Mouse (Mus musculus) hindbrain, embryonic 14.5 days (tissue): ENCODE measurements at regions not wholly inside any gene's neighbourhood (a gene's known extent, or its start where the extent isn't known, plus 50 kb on each side); places are given as distances from the start of the nearest gene placed in this dataset.
A peak's percentile ranks its signal among the peaks of the same experiment; 100 is the strongest.

Experiments used
- ATAC-seq: fragments of 200-750 bp; cut with Nextera tagmentation; 2 replicates; pipeline ENCODE4 v1.8.0; 2017; ENCODE audit warnings: moderate number of reproducible peaks, mild to moderate bottlenecking, moderate TSS enrichment, moderate library complexity; ENCODE audit not compliant: low FRiP score
- DNase-seq: peaks from one replicate; pipeline ENCODE4 v3.0.0-alpha.2; 2015; ENCODE audit warnings: low spot score
- H3K27ac ChIP-seq: fragments of 300-500 bp; sonication (generic); 2 replicates; pipeline ENCODE4 v1.5.1; 2014; ENCODE audit warnings: mild to moderate bottlenecking, moderate library complexity
- H3K27me3 ChIP-seq: fragments of 300-500 bp; sonication (generic); 2 replicates; pipeline ENCODE4 v1.6.1; 2014; ENCODE audit warnings: mild to moderate bottlenecking, low read length, mixed read lengths; ENCODE audit not compliant: control insufficient read depth, insufficient read depth
- H3K36me3 ChIP-seq: fragments of 300-500 bp; sonication (generic); replicated peaks from 2 replicates; pipeline ENCODE4 v1.6.1; 2014; ENCODE audit not compliant: control insufficient read depth, insufficient read depth
- H3K4me1 ChIP-seq: fragments of 300-500 bp; sonication (generic); replicated peaks from 2 replicates; pipeline ENCODE4 v1.6.1; 2014; ENCODE audit warnings: antibody characterized with exemption, low read length, mixed read lengths; ENCODE audit not compliant: control insufficient read depth, insufficient read depth
- H3K4me2 ChIP-seq: fragments of 300-500 bp; sonication (generic); replicated peaks from 2 replicates; pipeline ENCODE4 v1.6.1; 2014; ENCODE audit warnings: mild to moderate bottlenecking, moderate library complexity
- H3K4me3 ChIP-seq: fragments of 300-500 bp; sonication (generic); replicated peaks from 2 replicates; pipeline ENCODE4 v1.5.1; 2014; ENCODE audit warnings: mild to moderate bottlenecking, low read length
- H3K9ac ChIP-seq: fragments of 300-500 bp; sonication (generic); 2 replicates; pipeline ENCODE4 v1.6.1; 2014
- H3K9me3 ChIP-seq: fragments of 300-500 bp; sonication (generic); 2 replicates; pipeline ENCODE4 v1.6.1; 2016; ENCODE audit warnings: low read length; ENCODE audit not compliant: control insufficient read depth
- WGBS: fragments of 180-500 bp; shearing (Covaris S2); extraction: QIAGEN DNeasy Blood & Tissue Kit; methylation state at CpG from one replicate; pipeline ENCODE4 v1.1.7; 2014; 5-methylcytosine and 5-hydroxymethylcytosine counted together

- peaks cover 11% of the 10 kb centered on the region; the same call in 1 of the 2 replicates for H3K4me1 ChIP-seq
- no peak overlapping the region for H3K4me3 ChIP-seq
- no peaks in the 10 kb centered on the region for H3K36me3 ChIP-seq
- peak overlapping the region; percentile 64 for H3K27ac ChIP-seq
- ATAC-seq, result peak; percentile 66; the same call in 1 of the 2 replicates
- no peaks in the 10 kb centered on the region for H3K9me3 ChIP-seq
- 51% methylated on average over 14 of the region's 14 CpGs for WGBS
- DNase-seq, result peak; percentile 42
- no peaks in the 10 kb centered on the region for H3K27me3 ChIP-seq
- no peak overlapping the region for H3K9ac ChIP-seq
- peak overlapping the region; percentile 27; the same call in 1 of the 2 replicates for H3K4me2 ChIP-seq
These were observed 139.1 kb upstream of the Tyw5 start for GRCm38 (mm10) chr1:57545792-57546685.

GRCm38 (mm10) chr1:57561517-57561916 lies 154.6 kb upstream of the Tyw5 start:
- Histone ChIP-seq H3K9ac (no peak overlapping the region), H3K27me3 (no peaks in the 10 kb centered on the region), H3K9me3 (no peaks in the 10 kb centered on the region), H3K36me3 (no peaks in the 10 kb centered on the region), H3K4me2 (no peak overlapping the region), H3K4me3 (no peak overlapping the region), H3K27ac (no peak overlapping the region), H3K4me1 (no peaks in the 10 kb centered on the region)
- ATAC-seq (no peak), DNase-seq (no peak)
- WGBS, result 89% methylated on average over 2 of the region's 2 CpGs

- DNase-seq, result no peak
- Histone ChIP-seq H3K27me3 (no peaks in the 10 kb centered on the region), H3K4me2 (no peak overlapping the region), H3K4me3 (no peak overlapping the region), H3K9me3 (peaks cover 7% of the 10 kb centered on the region), H3K4me1 (no peaks in the 10 kb centered on the region), H3K27ac (no peak overlapping the region), H3K9ac (no peak overlapping the region), H3K36me3 (no peaks in the 10 kb centered on the region)
- 49% methylated on average over 5 of the region's 5 CpGs for WGBS
- no peak for ATAC-seq
These were observed 157.8 kb upstream of the Tyw5 start for GRCm38 (mm10) chr1:57564676-57565075.

GRCm38 (mm10) chr1:57572097-57572496 lies 165.2 kb upstream of the Tyw5 start:
- no peak for DNase-seq
- Histone ChIP-seq H3K9me3 (peaks cover 7% of the 10 kb centered on the region), H3K27ac (no peak overlapping the region), H3K4me3 (no peak overlapping the region), H3K27me3 (no peaks in the 10 kb centered on the region), H3K4me1 (no peaks in the 10 kb centered on the region), H3K36me3 (no peaks in the 10 kb centered on the region), H3K4me2 (no peak overlapping the region), H3K9ac (no peak overlapping the region)
- WGBS, result 73% methylated on average over 5 of the region's 5 CpGs
- ATAC-seq, result no peak

GRCm38 (mm10) chr1:57573829-57574228 lies 166.9 kb upstream of the Tyw5 start:
- no peaks in the 10 kb centered on the region for H3K27me3 ChIP-seq
- no peak overlapping the region for H3K4me3 ChIP-seq
- DNase-seq (no peak), ATAC-seq (no peak)
- H3K4me1 ChIP-seq, result no peaks in the 10 kb centered on the region
- H3K4me2 ChIP-seq, result no peak overlapping the region
- no peak overlapping the region for H3K9ac ChIP-seq
- no peak overlapping the region for H3K27ac ChIP-seq
- no peaks in the 10 kb centered on the region for H3K9me3 ChIP-seq
- 83% methylated on average over 6 of the region's 6 CpGs for WGBS
- H3K36me3 ChIP-seq, result no peaks in the 10 kb centered on the region

- H3K27me3 ChIP-seq, result no peaks in the 10 kb centered on the region
- DNase-seq, result no peak
- H3K4me1 ChIP-seq, result no peaks in the 10 kb centered on the region
- H3K36me3 ChIP-seq, result no peaks in the 10 kb centered on the region
- ATAC-seq, result no peak
- no peak overlapping the region for H3K9ac ChIP-seq
- no peak overlapping the region for H3K27ac ChIP-seq
- H3K4me3 ChIP-seq, result no peak overlapping the region
- H3K9me3 ChIP-seq, result no peaks in the 10 kb centered on the region
- 98% methylated on average over 6 of the region's 6 CpGs for WGBS
- no peak overlapping the region for H3K4me2 ChIP-seq
These were observed 167.6 kb upstream of the Tyw5 start for GRCm38 (mm10) chr1:57574530-57574929.

GRCm38 (mm10) chr1:57576066-57576753 lies 169.3 kb upstream of the Tyw5 start:
- Histone ChIP-seq H3K4me2 (no peak overlapping the region), H3K4me3 (no peak overlapping the region), H3K27me3 (no peaks in the 10 kb centered on the region), H3K27ac (no peak overlapping the region), H3K9me3 (no peaks in the 10 kb centered on the region), H3K4me1 (no peaks in the 10 kb centered on the region), H3K36me3 (no peaks in the 10 kb centered on the region), H3K9ac (no peak overlapping the region)
- ATAC-seq (no peak), DNase-seq (no peak)
- WGBS, result 90% methylated on average over 5 of the region's 5 CpGs

- 82% methylated on average over 3 of the region's 3 CpGs for WGBS
- Histone ChIP-seq H3K36me3 (no peaks in the 10 kb centered on the region), H3K4me1 (no peaks in the 10 kb centered on the region), H3K9ac (no peak overlapping the region), H3K4me3 (no peak overlapping the region), H3K4me2 (no peak overlapping the region), H3K27ac (no peak overlapping the region), H3K27me3 (no peaks in the 10 kb centered on the region), H3K9me3 (no peaks in the 10 kb centered on the region)
- ATAC-seq (no peak), DNase-seq (no peak)
These were observed 172.2 kb upstream of the Tyw5 start for GRCm38 (mm10) chr1:57579086-57579485.

- WGBS, result 68% methylated on average over 7 of the region's 7 CpGs
- H3K9me3 ChIP-seq, result no peaks in the 10 kb centered on the region
- H3K27ac ChIP-seq, result no peak overlapping the region
- no peak overlapping the region for H3K4me2 ChIP-seq
- no peak for ATAC-seq
- H3K36me3 ChIP-seq, result no peaks in the 10 kb centered on the region
- no peak for DNase-seq
- H3K4me3 ChIP-seq, result no peak overlapping the region
- no peak overlapping the region for H3K9ac ChIP-seq
- H3K27me3 ChIP-seq, result no peaks in the 10 kb centered on the region
- peaks cover 11% of the 10 kb centered on the region; the same call in 1 of the 2 replicates for H3K4me1 ChIP-seq
These were observed 180.0 kb upstream of the Spats2l start for GRCm38 (mm10) chr1:57593707-57594589.
